Comparison of ENCODE assay signal across 8 mouse cellular contexts in the genomic region with DNA sequence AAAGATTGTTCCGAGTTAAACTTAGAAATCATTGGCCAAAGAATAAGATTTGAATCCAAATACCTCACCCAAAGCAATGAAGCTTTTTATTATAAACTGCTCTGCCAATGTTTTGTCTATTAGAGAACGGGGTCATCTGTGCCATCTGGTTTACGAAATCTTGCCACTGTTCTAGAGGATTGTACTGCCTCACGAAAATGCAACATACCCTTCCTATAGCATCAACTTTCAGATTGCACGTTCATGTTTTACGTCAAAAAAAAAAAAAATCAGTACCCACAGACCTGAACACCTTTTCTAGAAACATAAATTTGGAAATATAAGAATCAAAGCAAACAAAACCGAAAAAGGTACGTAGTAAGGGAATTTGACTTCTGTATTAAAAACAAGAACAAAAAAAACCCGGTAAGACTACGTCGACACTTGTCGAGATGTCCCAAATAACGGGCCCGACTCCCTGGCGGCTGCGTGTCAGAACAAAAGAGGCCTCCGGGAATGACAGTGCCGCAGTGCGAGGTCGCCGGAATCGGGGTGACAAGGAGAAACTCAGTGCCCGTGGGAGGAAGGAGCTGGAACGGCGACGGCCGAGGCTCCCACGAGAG. TPM values are rescaled to one million over a fixed set of nuclear protein-coding genes. Genes with fewer than 3 reads are reported as not detected.
A peak's percentile ranks its signal among the peaks of the same experiment; 100 is the strongest.
DNase-seq lines count a peak whose midpoint lies in the region; ATAC-seq and TF ChIP-seq lines count a peak whose summit lies in the region.

No protein-coding gene starts in this region.

- no peak for TF ChIP-seq POLR2A in liver, adult 2 months (IDR thresholded peaks at IDR 0.05; ENCODE audit: extremely low read depth, insufficient read depth, low read length)
- TF ChIP-seq POLR2A in myocyte (IDR thresholded peaks at IDR 0.05; ENCODE audit: insufficient read length, low read depth): no peak

- peak overlapping the region; percentile 75 for H3K4me3 ChIP-seq in liver, adult 2 months (ENCODE audit: insufficient read depth, low read depth, low read length)
- peak overlapping the region; percentile 88 for H3K4me3 ChIP-seq in hindbrain, embryonic 14.5 days (replicated peaks; ENCODE audit: low read length)
- peak overlapping the region; percentile 57 for H3K4me3 ChIP-seq in myocyte

- peak; percentile 65 for DNase-seq in liver, adult 2 months (ENCODE audit: extremely low read depth, low read depth, low spot score)
- DNase-seq in liver: no peak
- DNase-seq in brain, embryonic 18.5 days (ENCODE audit: low read depth, low spot score): peak; percentile 12
- peak; percentile 57 for DNase-seq in hindbrain, embryonic 14.5 days (ENCODE audit: low spot score)
- no peak for DNase-seq in urinary bladder, postnatal 36 days (ENCODE audit: low spot score in 2 of 2)
- DNase-seq in urinary bladder, adult 18-20 months (ENCODE audit: low spot score in 2 of 2): no peak
- DNase-seq in spleen, postnatal 36 days (ENCODE audit: low spot score in 2 of 2): no peak

- no peak for ATAC-seq in hindbrain, embryonic 14.5 days (ENCODE audit: low FRiP score)

- peaks cover 6% of the 10 kb centered on the region for H3K4me1 ChIP-seq in liver, adult 2 months (ENCODE audit: control insufficient read depth, insufficient read depth, low read length)
- peaks cover 34% of the 10 kb centered on the region for H3K4me1 ChIP-seq in hindbrain, embryonic 14.5 days (replicated peaks; ENCODE audit: control insufficient read depth, insufficient read depth, low read length)

- WGBS in liver, adult 2 months: under 1% methylated on average over 28 of the region's 28 CpGs
- WGBS in hindbrain, embryonic 14.5 days: 3% methylated on average over 28 of the region's 28 CpGs

- H3K27me3 ChIP-seq in liver, adult 2 months (ENCODE audit: control insufficient read depth, insufficient read depth, low read length): no peaks in the 10 kb centered on the region
- no peaks in the 10 kb centered on the region for H3K27me3 ChIP-seq in hindbrain, embryonic 14.5 days (ENCODE audit: control insufficient read depth, insufficient read depth, low read length)
- no peaks in the 10 kb centered on the region for H3K27me3 ChIP-seq in myocyte (ENCODE audit: control insufficient read depth, insufficient read depth, insufficient read length)

- peak overlapping the region; percentile 53 for H3K27ac ChIP-seq in liver, adult 2 months (replicated peaks; ENCODE audit: insufficient read depth, low read depth, low read length)
- peak overlapping the region; percentile 98 for H3K27ac ChIP-seq in hindbrain, embryonic 14.5 days

- peak overlapping the region; percentile 93 for H3K4me2 ChIP-seq in hindbrain, embryonic 14.5 days (replicated peaks)
- H3K4me2 ChIP-seq in myocyte (ENCODE audit: low read depth): peak overlapping the region; percentile 82

- H3K79me2 ChIP-seq in liver, adult 2 months (ENCODE audit: control insufficient read depth, insufficient read depth, low read length): peaks cover 5% of the 10 kb centered on the region; the same call in 1 of the 2 replicates
- H3K79me2 ChIP-seq in myocyte (ENCODE audit: control insufficient read depth, insufficient read depth): peaks cover 52% of the 10 kb centered on the region

- peaks cover 8% of the 10 kb centered on the region for H3K36me3 ChIP-seq in liver, adult 2 months (ENCODE audit: control insufficient read depth, insufficient read depth, low read length)
- H3K36me3 ChIP-seq in hindbrain, embryonic 14.5 days (replicated peaks; ENCODE audit: control insufficient read depth, insufficient read depth): peaks cover 8% of the 10 kb centered on the region
- H3K36me3 ChIP-seq in myocyte (ENCODE audit: control insufficient read depth, insufficient read depth): peaks cover 13% of the 10 kb centered on the region

- peak overlapping the region; percentile 88 for H3K9ac ChIP-seq in liver, adult 2 months (ENCODE audit: low read depth, low read length)
- H3K9ac ChIP-seq in hindbrain, embryonic 14.5 days: peak overlapping the region; percentile 96

- peak overlapping the region; percentile 11 for H3ac ChIP-seq in myocyte (ENCODE audit: control insufficient read depth, insufficient read length)

- no peak for TF ChIP-seq CTCF in liver, adult 2 months (IDR thresholded peaks at IDR 0.05; ENCODE audit: low read depth, low read length)

- no peaks in the 10 kb centered on the region for H3K9me3 ChIP-seq in hindbrain, embryonic 14.5 days (ENCODE audit: control insufficient read depth, low read length)

TF ChIP-seq in myocyte, 11 proteins besides CTCF, POLR2A, EP300 and RAD21:
- TF ChIP-seq CEBPB (IDR thresholded peaks at IDR 0.05; ENCODE audit: insufficient read depth, poor library complexity, severe bottlenecking) (no peak), USF1 (IDR thresholded peaks at IDR 0.05; ENCODE audit: low read depth) (no peak), E2F4 (IDR thresholded peaks at IDR 0.05; ENCODE audit: insufficient read depth) (no peak), MAX (IDR thresholded peaks at IDR 0.05; ENCODE audit: low read depth) (no peak), TCF12 (IDR thresholded peaks at IDR 0.05; ENCODE audit: insufficient read depth, poor library complexity, severe bottlenecking) (no peak)
TF ChIP-seq in myocyte: peak in this region for 0.

RNA-seq across cellular contexts. Expression of a gene that starts 0.6 kb away (rescaled TPM):
- 200 and 215 TPM in 2 replicates for total RNA-seq in liver, adult 2 months (2014; rRNA removed)
- polyA plus RNA-seq in liver, adult 2 months (2012; rRNA removed): 52.4 and 53.1 TPM in 2 replicates
- 482 and 522 TPM in 2 replicates for polyA plus RNA-seq in hindbrain, embryonic 14.5 days (2014; fragmentation: Nextera tagmentation; extraction: Ambion mirVana)
- polyA plus RNA-seq in myocyte (2012; fragmentation: generic; extraction: Trizol): 72.9 TPM

RNA-seq across cellular contexts. Expression of a gene that starts 45.5 kb away (rescaled TPM):
- total RNA-seq in liver, adult 2 months (2014; rRNA removed): 30.5 and 33.0 TPM in 2 replicates
- 6.3 and 6.7 TPM in 2 replicates for polyA plus RNA-seq in liver, adult 2 months (2012; rRNA removed)
- polyA plus RNA-seq in hindbrain, embryonic 14.5 days (2014; fragmentation: Nextera tagmentation; extraction: Ambion mirVana): 47.8 and 48.5 TPM in 2 replicates
- polyA plus RNA-seq in myocyte (2012; fragmentation: generic; extraction: Trizol): 12.7 TPM

Comparison
In these comparisons a context has a peak if more than half of its experiments do, and no peak if none do; other contexts are left out.
1. DNase-seq: peak in liver, adult 2 months (single experiment), brain, embryonic 18.5 days (single experiment) and hindbrain, embryonic 14.5 days (single experiment); none in liver (single experiment), urinary bladder, postnatal 36 days (0 of 2), urinary bladder, adult 18-20 months (0 of 2) and spleen, postnatal 36 days (0 of 2).
2. Peak in every context shown above with its lines, with median percentiles within 50 percentile points of each other: H3K4me3 ChIP-seq.